Mouse (Mus musculus): Measurements from ENCODE around the gene Gaa. TPM values are rescaled to one million over a fixed set of nuclear protein-coding genes. Genes with fewer than 3 reads are reported as not detected.

Gene Gaa
- polyA plus RNA-seq, 1 experiment, result 192 TPM

DNA sequence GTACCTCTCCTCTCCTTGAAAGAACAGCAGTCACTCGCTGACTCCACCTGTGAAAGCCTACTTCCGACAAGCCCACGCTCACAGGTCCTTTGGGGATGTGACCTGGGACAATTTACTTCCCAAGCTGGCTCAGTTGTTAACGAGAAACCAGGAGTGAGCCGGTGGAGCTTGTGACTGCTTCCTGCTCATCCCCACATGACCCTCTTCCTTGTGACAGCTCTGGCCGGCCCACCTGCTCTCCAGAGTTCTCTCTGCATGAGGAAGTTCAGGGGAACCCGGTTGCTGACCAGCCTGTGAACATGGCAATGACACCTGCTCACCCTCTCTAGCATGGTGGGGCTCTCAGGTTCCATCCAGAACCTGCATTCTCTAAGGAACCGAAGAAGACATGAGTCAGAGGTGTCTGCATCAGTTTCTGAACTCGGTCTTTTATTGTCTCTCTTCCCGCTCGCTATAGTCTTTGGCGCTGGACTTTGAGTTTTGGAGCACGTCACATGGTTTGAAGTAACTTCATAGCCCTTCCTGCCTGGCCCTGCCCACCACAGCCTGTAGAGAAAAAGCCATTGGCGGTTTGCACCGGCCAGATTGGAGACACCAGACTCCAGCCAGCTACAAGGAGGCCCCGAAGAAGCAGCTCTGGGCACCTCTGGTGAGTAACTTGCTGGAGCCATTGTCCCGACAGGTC is 46.7 kb downstream of the Gaa start:
- no peaks in the 10 kb centered on the region for H3K4me1 ChIP-seq (ENCODE audit: control insufficient read depth, insufficient read depth, low read length)
- DNase-seq, result no peak
- TF ChIP-seq CTCF (IDR thresholded peaks at IDR 0.05; ENCODE audit: insufficient read depth, low read length) (no peak), POLR2A (IDR thresholded peaks at IDR 0.05; ENCODE audit: borderline replicate concordance, extremely low read depth, low read depth, low read length) (no peak)
- 66% methylated on average over 17 of the region's 17 CpGs for WGBS
- H3K4me3 ChIP-seq (replicated peaks; ENCODE audit: extremely low read depth, low read depth, low read length), result no peak overlapping the region

DNA sequence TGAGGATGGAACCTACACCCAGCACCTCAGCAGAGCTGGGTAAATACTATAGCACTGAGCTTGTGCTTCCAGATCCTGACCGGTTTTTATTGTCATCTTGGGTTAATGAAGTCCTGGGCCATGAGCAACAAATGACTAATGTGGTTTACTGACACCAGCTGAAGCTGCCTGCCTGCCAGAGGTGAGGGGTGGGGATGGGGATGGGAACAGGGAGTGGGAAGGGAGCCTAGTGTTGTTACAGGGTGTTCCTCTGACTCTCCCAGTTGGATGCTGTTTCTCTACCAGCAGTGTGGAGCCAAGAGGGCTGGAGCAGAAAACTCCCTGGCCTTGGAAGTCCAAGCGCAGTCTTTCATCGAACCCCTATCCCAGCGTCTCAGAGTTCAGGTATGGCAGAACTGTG is 49.0 kb downstream of the Gaa start:
- no peak for TF ChIP-seq CTCF (IDR thresholded peaks at IDR 0.05; ENCODE audit: insufficient read depth, low read length)
- TF ChIP-seq POLR2A (IDR thresholded peaks at IDR 0.05; ENCODE audit: borderline replicate concordance, extremely low read depth, low read depth, low read length), result no peak
- no peak for DNase-seq
- WGBS, result 81% methylated on average over 4 of the region's 4 CpGs
- Histone ChIP-seq H3K4me3 (replicated peaks; ENCODE audit: extremely low read depth, low read depth, low read length) (no peak overlapping the region), H3K4me1 (ENCODE audit: control insufficient read depth, insufficient read depth, low read length) (no peaks in the 10 kb centered on the region)

DNA sequence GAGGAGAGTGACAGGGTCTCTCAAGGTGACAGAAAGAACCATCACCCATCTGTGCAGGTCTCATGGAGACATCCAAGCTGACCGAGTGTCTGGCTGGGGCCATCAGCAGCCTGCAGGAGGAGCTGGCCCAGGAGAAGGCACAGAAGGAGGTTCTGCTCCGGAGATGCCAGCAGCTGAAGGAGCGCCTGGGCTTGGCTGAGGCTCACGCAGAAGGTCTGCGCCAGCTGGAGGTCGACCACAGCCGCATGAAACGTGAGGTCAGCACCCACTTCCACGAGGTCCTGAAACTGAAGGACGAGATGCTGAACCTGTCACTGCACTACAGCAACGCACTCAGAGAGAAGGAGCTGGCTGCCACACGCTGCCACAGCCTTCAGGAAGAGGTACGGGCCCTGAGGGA is 54.8 kb downstream of the Gaa start:
- TF ChIP-seq POLR2A (IDR thresholded peaks at IDR 0.05; ENCODE audit: borderline replicate concordance, extremely low read depth, low read depth, low read length), result no peak
- no peak for TF ChIP-seq CTCF (IDR thresholded peaks at IDR 0.05; ENCODE audit: insufficient read depth, low read length)
- 60% methylated on average over 13 of the region's 13 CpGs for WGBS
- no peak overlapping the region for H3K4me3 ChIP-seq (replicated peaks; ENCODE audit: extremely low read depth, low read depth, low read length)
- no peaks in the 10 kb centered on the region for H3K4me1 ChIP-seq (ENCODE audit: control insufficient read depth, insufficient read depth, low read length)
- DNase-seq, result no peak

DNA sequence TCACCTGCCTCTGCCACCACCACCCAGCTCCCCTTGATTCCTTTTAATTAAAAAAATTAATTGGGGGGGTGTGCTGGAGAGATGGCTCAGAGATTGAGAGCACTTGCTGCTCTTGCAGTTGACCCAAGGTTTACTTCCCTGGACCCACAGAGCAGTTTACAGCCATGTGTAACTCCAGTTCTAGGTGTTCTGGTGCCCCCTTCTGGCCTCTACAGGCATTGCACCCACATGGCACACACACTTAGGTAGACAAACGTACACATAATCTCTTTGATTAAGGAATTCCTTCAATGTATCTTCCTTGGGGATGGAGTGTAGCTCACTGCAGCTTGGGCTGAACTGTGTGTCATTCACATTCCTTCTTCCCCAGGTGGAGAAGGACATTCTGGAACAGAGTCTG is 57.4 kb downstream of the Gaa start:
- DNase-seq, result no peak
- no peak for TF ChIP-seq CTCF (IDR thresholded peaks at IDR 0.05; ENCODE audit: insufficient read depth, low read length)
- no peak for TF ChIP-seq POLR2A (IDR thresholded peaks at IDR 0.05; ENCODE audit: borderline replicate concordance, extremely low read depth, low read depth, low read length)
- Histone ChIP-seq H3K4me3 (replicated peaks; ENCODE audit: extremely low read depth, low read depth, low read length) (no peak overlapping the region), H3K4me1 (ENCODE audit: control insufficient read depth, insufficient read depth, low read length) (no peaks in the 10 kb centered on the region)
- 82% methylated on average over 1 of the region's 1 CpGs for WGBS

DNA sequence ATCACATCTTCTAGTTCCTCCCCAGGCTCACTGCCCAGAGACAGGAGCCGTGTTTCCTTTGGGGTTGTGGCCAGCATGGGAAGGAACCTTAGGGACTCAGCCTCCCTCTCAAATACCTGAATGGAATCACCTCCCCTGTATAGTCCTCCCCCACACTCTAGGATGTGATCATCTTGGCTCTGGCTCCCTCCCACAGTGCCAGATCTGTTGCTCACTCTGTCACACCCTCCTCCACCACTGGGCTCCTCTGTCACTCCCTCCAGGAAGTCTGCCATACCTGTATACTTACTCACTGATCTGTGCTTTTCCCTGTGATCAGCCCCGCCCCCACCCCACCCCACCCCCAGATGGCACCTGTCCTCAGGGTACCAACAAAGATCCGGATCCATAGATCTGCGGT is 62.9 kb downstream of the Gaa start:
- Histone ChIP-seq H3K4me1 (ENCODE audit: control insufficient read depth, insufficient read depth, low read length) (no peaks in the 10 kb centered on the region), H3K4me3 (replicated peaks; ENCODE audit: extremely low read depth, low read depth, low read length) (no peak overlapping the region)
- no peak for TF ChIP-seq CTCF (IDR thresholded peaks at IDR 0.05; ENCODE audit: insufficient read depth, low read length)
- no peak for TF ChIP-seq POLR2A (IDR thresholded peaks at IDR 0.05; ENCODE audit: borderline replicate concordance, extremely low read depth, low read depth, low read length)
- 44% methylated on average over 4 of the region's 4 CpGs for WGBS
- DNase-seq, result no peak

DNA sequence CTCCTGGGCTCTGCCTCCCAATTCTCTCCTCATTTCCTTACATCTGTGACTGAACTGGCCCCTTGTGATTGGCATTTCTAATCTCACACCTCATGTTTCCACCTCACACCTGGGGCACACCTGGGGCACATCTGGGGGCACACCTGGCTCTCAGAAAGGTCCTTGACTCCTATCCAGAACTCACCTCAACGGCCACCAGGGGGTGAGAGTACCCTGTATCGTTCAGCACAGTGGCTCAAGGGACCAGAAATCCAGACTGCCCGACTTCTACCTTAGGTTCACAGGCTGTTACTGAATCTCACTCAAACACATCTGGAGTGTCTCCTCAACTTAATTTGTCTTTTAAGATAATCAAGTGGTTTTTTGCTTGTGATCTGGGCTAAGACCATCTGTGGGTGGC is 64.3 kb downstream of the Gaa start:
- WGBS, result 38% methylated on average over 3 of the region's 3 CpGs
- no peaks in the 10 kb centered on the region for H3K4me1 ChIP-seq (ENCODE audit: control insufficient read depth, insufficient read depth, low read length)

More for the DNA sequence above, 64.3 kb downstream of the Gaa start:
- no peak overlapping the region for H3K4me3 ChIP-seq (replicated peaks; ENCODE audit: extremely low read depth, low read depth, low read length)
- DNase-seq, result no peak
- TF ChIP-seq POLR2A (IDR thresholded peaks at IDR 0.05; ENCODE audit: borderline replicate concordance, extremely low read depth, low read depth, low read length), result no peak
- no peak for TF ChIP-seq CTCF (IDR thresholded peaks at IDR 0.05; ENCODE audit: insufficient read depth, low read length)

Other genes with a start within 250 kb of the Gaa start
- gene Cbx2, start 244.9 kb upstream of the Gaa start, polyA plus RNA-seq (2012; rRNA removed), result 2.9 and 4.4 TPM in 2 replicates
- 3.8 and 3.9 TPM in 2 replicates for gene Cbx8, start 226.9 kb upstream of the Gaa start, polyA plus RNA-seq (2012; rRNA removed)
- gene Cbx4, start 181.7 kb upstream of the Gaa start, polyA plus RNA-seq (2012; rRNA removed), result 16.2 and 16.8 TPM in 2 replicates
- gene Tbc1d16, start 39.4 kb upstream of the Gaa start, polyA plus RNA-seq (2012; rRNA removed), result 15.8 and 17.6 TPM in 2 replicates
- 9.7 and 12.0 TPM in 2 replicates for gene Ccdc40, start 39.3 kb upstream of the Gaa start, polyA plus RNA-seq (2012; rRNA removed)
- 79.7 and 87.9 TPM in 2 replicates for gene Eif4a3, start 32.2 kb downstream of the Gaa start, polyA plus RNA-seq (2012; rRNA removed)
- gene Card14, start 39.9 kb downstream of the Gaa start, polyA plus RNA-seq (2012; rRNA removed), result 0.07 and 0.84 TPM in 2 replicates
- 63.2 and 66.5 TPM in 2 replicates for gene Sgsh, start 87.6 kb downstream of the Gaa start, polyA plus RNA-seq (2012; rRNA removed)
- 25.7 and 28.0 TPM in 2 replicates for gene Slc26a11, start 87.7 kb downstream of the Gaa start, polyA plus RNA-seq (2012; rRNA removed)
- gene Rnf213, start 125.2 kb downstream of the Gaa start, polyA plus RNA-seq (2012; rRNA removed), result 19.5 and 24.3 TPM in 2 replicates
- gene Endov, start 223.5 kb downstream of the Gaa start, polyA plus RNA-seq (2012; rRNA removed), result 16.0 and 21.9 TPM in 2 replicates

All from lung, adult 2 months (tissue).